Mouse (Mus musculus) testis, adult 2 months (tissue): ENCODE results near the gene Tfdp2.

Source experiments
- CTCF ChIP-seq: fragments of 200-500 bp; IDR thresholded peaks from 2 replicates; pipeline ENCODE4 v1.5.1; 2012; ENCODE audit warnings: low read depth, mild to moderate bottlenecking, inconsistent platforms, low read length, moderate library complexity; ENCODE audit not compliant: control insufficient read depth, insufficient read depth, insufficient replicate concordance
- POLR2A ChIP-seq: fragments of 200-500 bp; IDR thresholded peaks from 2 replicates; pipeline ENCODE4 v1.6.1; 2012; ENCODE audit warnings: low read depth, mild to moderate bottlenecking, inconsistent platforms, low read length, moderate library complexity; ENCODE audit not compliant: control insufficient read depth

DNA sequence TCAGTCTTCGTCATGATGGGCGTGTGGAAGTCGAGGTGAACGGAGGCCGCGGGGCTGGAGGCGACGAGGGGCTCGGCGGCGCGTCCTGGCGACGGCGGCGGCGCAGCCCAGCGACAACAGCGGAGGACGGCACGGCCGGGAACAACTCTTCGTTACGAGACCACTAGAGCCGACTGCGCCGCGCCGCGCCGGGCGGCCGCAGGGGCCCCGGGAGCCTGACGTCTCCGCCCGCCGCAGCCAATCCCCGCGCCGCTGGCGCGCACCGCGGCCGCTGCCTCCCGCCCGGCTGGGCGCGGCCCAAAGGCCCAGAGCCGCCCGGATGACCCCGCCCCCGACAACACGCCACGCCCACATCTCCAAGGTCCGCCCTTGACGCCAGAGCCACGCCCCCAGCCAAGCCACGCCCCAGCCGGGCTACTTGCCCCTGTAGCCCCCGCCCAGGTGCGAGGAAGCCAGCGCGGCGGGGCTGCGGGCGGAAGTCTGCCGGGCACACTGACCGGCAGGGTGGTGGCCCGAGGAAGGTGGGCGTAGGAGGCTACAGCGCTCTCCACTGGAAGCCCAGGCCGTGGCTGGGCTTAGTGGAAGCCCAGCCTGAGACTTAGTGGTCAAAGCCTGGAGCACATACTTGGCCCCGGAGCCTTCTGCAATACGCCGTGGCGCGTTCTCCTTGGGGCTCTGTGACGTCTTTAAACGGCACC, 168.2 kb downstream of the Tfdp2 start, which contains the start of gene Atp1b3:
- no peak for TF ChIP-seq CTCF
- peak; percentile 77 for TF ChIP-seq POLR2A
